Mouse (Mus musculus): ENCODE measurements at regions not wholly inside any gene's neighbourhood (a gene's known extent, or its start where the extent isn't known, plus 50 kb on each side); places are given as distances from the start of the nearest gene placed in this dataset.
"Not testable (repeated sequence)": the region's sequence is repeated elsewhere in the genome, so short reads cannot be mapped to it uniquely, and the experiment has no call there.

DNA sequence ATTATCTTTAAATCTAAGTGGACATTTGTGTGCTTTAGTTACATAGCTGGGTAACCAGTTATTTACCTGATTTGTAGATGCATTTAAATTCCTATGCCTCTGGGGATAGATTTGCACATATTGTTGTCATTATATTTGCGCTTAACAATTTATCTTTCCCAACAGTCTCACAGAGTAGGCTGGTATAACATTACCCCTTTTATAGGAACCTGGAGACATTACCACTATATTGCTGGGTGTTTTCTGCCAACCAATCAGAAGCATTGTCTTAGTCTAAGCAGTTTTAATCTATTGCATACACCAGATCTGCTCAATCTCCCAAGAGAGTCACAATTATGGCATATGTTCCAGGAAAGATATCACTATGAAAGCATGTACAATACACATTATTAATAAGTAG, 149.8 kb downstream of the Rbm43 start:
- Histone ChIP-seq H3K4me2 (replicated peaks; ENCODE audit: low read depth, low read length) (no peak overlapping the region), H3K27me3 (ENCODE audit: insufficient read depth, low read length) (no peaks in the 10 kb centered on the region), H3K9ac (replicated peaks; ENCODE audit: low read length) (no peak overlapping the region), H3K4me3 (ENCODE audit: low read length) (no peak overlapping the region), H3K27ac (ENCODE audit: low read length) (no peak overlapping the region), H3K36me3 (ENCODE audit: insufficient read depth, low read length) (no peaks in the 10 kb centered on the region), H3K9me3 (ENCODE audit: low read length) (no peaks in the 10 kb centered on the region), H3K4me1 (ENCODE audit: insufficient read depth, low read length) (no peaks in the 10 kb centered on the region)
- WGBS, result 95% methylated on average over 1 of the region's 1 CpGs
- ATAC-seq (ENCODE audit: low FRiP score, low TSS enrichment), result no peak

DNA sequence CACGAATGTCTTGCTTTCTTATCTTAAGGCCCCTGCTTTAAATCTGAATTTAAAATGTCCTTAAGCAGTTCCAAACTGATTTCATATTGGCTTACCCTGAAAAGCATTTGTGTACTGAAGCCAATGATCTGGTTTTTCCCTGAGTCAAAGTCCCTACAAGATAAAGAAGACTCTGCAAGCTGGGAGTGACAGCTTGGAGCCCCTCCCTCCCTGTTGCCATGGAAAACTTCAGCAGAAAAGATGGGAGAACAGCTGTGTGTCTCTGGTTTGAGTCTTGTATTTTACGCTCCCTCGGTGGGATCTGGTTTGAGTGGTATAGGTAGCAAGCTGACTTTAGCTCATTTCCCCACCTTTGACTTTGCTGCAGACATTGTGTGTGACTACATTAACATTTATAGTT, 146.1 kb downstream of the Rbm43 start:
- H3K27me3 ChIP-seq (ENCODE audit: insufficient read depth, low read length), result no peaks in the 10 kb centered on the region
- no peak overlapping the region for H3K27ac ChIP-seq (ENCODE audit: low read length)
- no peaks in the 10 kb centered on the region for H3K36me3 ChIP-seq (ENCODE audit: insufficient read depth, low read length)
- H3K9ac ChIP-seq (replicated peaks; ENCODE audit: low read length), result no peak overlapping the region
- H3K4me1 ChIP-seq (ENCODE audit: insufficient read depth, low read length), result no peaks in the 10 kb centered on the region
- 81% methylated on average over 3 of the region's 3 CpGs for WGBS
- no peaks in the 10 kb centered on the region for H3K9me3 ChIP-seq (ENCODE audit: low read length)
- H3K4me3 ChIP-seq (ENCODE audit: low read length), result no peak overlapping the region
- ATAC-seq (ENCODE audit: low FRiP score, low TSS enrichment), result no peak
- no peak overlapping the region for H3K4me2 ChIP-seq (replicated peaks; ENCODE audit: low read depth, low read length)

DNA sequence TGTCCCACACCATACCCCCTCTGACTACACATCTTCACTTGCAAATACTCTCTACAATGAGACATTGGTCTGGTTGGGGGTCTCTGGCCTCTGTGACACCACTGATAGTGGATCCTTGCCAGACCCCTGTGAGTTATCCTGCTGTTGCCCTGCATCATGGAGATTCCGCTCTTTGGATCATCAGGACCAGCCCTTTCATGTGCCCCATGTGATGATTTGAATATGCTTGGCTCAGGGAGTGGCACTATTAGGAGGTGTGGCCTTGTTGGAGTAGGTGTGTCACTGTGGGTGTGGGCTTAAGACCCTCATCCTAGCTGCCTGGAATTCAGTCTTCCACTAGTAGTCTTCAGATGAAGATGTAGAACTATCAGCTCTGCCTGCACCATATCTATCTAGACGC, 141.7 kb downstream of the Rbm43 start:
- H3K4me3 ChIP-seq (ENCODE audit: low read length); H3K27me3 ChIP-seq (ENCODE audit: insufficient read depth, low read length); H3K27ac ChIP-seq (ENCODE audit: low read length); H3K36me3 ChIP-seq (ENCODE audit: insufficient read depth, low read length); H3K4me1 ChIP-seq (ENCODE audit: insufficient read depth, low read length); ATAC-seq (ENCODE audit: low FRiP score, low TSS enrichment); H3K4me2 ChIP-seq (replicated peaks; ENCODE audit: low read depth, low read length); H3K9ac ChIP-seq (replicated peaks; ENCODE audit: low read length); H3K9me3 ChIP-seq (ENCODE audit: low read length): not testable (repeated sequence)
- 94% methylated on average over 2 of the region's 2 CpGs for WGBS

DNA sequence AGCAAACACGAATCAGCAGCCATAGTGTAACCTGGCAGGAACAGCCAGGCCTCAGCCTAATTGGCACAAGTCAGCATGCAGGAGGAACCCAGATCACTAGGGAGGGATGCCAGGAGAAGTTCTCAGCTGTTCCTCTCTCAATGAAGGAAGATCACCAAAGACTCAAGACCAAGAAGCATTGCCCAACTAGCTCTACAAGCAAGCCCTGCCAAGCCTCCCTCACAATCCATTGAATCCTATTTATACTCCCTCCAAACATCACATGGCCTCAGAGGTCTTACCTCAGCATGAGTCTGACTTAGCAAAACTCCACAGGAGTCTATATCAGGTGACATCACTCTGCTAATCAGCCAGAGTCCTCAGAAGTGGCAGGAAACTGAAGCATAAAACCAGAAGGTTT, 135.1 kb downstream of the Rbm43 start:
- no peak for ATAC-seq (ENCODE audit: low FRiP score, low TSS enrichment)
- H3K9me3 ChIP-seq (ENCODE audit: low read length), result no peaks in the 10 kb centered on the region
- H3K4me3 ChIP-seq (ENCODE audit: low read length), result no peak overlapping the region
- no peak overlapping the region for H3K4me2 ChIP-seq (replicated peaks; ENCODE audit: low read depth, low read length)
- H3K4me1 ChIP-seq (ENCODE audit: insufficient read depth, low read length), result no peaks in the 10 kb centered on the region
- H3K27ac ChIP-seq (ENCODE audit: low read length), result no peak overlapping the region
- WGBS, result 96% methylated on average over 1 of the region's 1 CpGs
- no peaks in the 10 kb centered on the region for H3K36me3 ChIP-seq (ENCODE audit: insufficient read depth, low read length)
- no peak overlapping the region for H3K9ac ChIP-seq (replicated peaks; ENCODE audit: low read length)
- H3K27me3 ChIP-seq (ENCODE audit: insufficient read depth, low read length), result no peaks in the 10 kb centered on the region

DNA sequence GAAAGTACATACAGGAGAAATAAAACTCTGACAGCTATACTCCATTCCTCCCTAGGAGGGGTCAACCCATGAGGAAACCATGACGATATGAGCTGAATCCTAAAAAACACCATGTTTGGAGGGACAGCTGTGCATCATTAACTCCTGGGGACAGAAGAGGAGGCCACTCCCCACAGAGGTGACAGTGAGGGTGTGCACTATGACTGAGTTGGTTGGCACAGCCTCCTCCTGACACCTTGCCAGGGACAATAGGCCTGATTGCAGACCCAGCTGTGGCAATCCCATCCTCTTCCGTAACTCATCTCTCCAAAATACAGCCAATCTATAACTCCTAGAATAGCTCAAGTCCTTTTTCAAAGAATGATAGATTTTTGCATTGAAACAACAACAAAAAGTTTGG, 112.0 kb downstream of the Rbm43 start:
- Histone ChIP-seq H3K36me3 (ENCODE audit: insufficient read depth, low read length) (no peaks in the 10 kb centered on the region), H3K4me2 (replicated peaks; ENCODE audit: low read depth, low read length) (no peak overlapping the region), H3K4me1 (ENCODE audit: insufficient read depth, low read length) (no peaks in the 10 kb centered on the region), H3K9ac (replicated peaks; ENCODE audit: low read length) (no peak overlapping the region), H3K9me3 (ENCODE audit: low read length) (no peaks in the 10 kb centered on the region), H3K27ac (ENCODE audit: low read length) (no peak overlapping the region), H3K27me3 (ENCODE audit: insufficient read depth, low read length) (no peaks in the 10 kb centered on the region), H3K4me3 (ENCODE audit: low read length) (no peak overlapping the region)
- 55% methylated on average over 2 of the region's 2 CpGs for WGBS
- ATAC-seq (ENCODE audit: low FRiP score, low TSS enrichment), result no peak

DNA sequence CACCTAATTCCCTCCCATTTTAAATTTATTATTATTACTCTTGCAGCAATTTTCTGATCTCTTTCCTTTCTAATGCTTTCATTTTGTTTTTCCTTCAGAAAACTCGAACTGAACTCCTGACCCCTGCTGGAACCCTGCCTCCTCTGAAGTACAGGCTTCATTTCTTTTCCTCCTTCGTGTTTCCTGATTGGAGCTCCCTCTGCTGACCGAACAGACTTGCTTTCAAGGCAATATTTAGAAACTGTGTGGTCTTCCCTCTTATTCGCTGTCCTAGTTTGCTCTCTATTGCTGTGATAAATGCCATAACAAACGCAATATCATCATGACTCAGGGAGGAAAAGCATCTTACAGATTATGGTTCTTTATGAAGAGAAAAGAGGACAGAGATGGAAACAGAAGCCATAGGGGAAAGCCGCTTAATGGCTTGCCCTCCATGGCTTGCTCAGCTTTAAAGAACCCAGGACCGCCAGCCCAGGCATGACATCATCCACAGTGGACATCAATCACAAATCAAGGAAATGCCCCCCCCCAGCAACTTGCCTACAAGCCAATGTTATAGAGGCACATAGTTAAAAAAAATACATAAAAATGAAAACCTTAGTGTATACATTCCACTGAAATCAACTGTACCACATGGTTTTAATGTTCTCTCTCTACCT, 104.5 kb downstream of the Rbm43 start:
- Histone ChIP-seq H3K36me3 (ENCODE audit: insufficient read depth, low read length) (no peaks in the 10 kb centered on the region), H3K4me3 (ENCODE audit: low read length) (no peak overlapping the region), H3K27ac (ENCODE audit: low read length) (no peak overlapping the region), H3K4me2 (replicated peaks; ENCODE audit: low read depth, low read length) (no peak overlapping the region), H3K27me3 (ENCODE audit: insufficient read depth, low read length) (no peaks in the 10 kb centered on the region), H3K4me1 (ENCODE audit: insufficient read depth, low read length) (no peaks in the 10 kb centered on the region), H3K9me3 (ENCODE audit: low read length) (no peaks in the 10 kb centered on the region), H3K9ac (replicated peaks; ENCODE audit: low read length) (no peak overlapping the region)
- WGBS, result 35% methylated on average over 7 of the region's 7 CpGs
- ATAC-seq (ENCODE audit: low FRiP score, low TSS enrichment), result peak; percentile 57; the same call in 1 of the 2 replicates

DNA sequence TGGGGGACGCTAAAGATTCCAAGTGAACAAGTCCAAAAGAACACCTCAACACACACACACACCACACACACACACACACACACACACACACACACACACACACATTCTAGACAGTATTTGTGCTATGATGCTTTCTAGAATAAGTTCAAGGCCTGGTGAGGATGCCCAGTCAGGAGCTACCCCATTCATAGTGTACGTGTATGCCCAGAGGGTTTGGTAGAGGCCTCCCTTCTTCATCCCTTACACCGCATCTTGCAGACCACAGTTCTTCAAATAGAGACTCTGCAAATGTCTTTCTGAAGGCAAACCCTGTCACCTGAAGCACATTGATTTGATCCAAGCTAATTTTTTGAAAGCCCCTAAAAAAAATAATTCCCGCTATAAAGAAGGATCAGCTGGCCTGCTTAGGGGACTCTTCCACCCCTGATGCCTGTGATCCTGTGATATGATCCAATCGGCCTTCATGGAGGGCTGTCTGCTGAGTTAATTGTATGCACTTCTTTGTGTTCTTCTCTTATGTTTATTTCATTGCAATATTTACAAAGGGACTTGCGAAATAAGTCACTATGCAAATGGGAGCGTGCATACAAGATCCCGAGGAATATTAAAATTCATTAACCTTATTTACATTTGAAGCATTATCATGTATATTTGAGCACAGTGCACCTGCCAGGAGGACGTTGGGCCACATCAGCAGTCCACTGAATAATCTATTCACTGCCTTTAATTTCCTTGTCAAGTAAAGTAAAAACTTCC, 103.8 kb downstream of the Rbm43 start:
- H3K4me2 ChIP-seq (replicated peaks; ENCODE audit: low read depth, low read length), result no peak overlapping the region
- ATAC-seq (ENCODE audit: low FRiP score, low TSS enrichment), result no peak
- H3K27me3 ChIP-seq (ENCODE audit: insufficient read depth, low read length), result no peaks in the 10 kb centered on the region
- H3K27ac ChIP-seq (ENCODE audit: low read length), result no peak overlapping the region
- WGBS, result 87% methylated on average over 9 of the region's 9 CpGs
- no peak overlapping the region for H3K9ac ChIP-seq (replicated peaks; ENCODE audit: low read length)
- no peaks in the 10 kb centered on the region for H3K36me3 ChIP-seq (ENCODE audit: insufficient read depth, low read length)
- H3K4me1 ChIP-seq (ENCODE audit: insufficient read depth, low read length), result no peaks in the 10 kb centered on the region
- no peaks in the 10 kb centered on the region for H3K9me3 ChIP-seq (ENCODE audit: low read length)
- H3K4me3 ChIP-seq (ENCODE audit: low read length), result no peak overlapping the region

DNA sequence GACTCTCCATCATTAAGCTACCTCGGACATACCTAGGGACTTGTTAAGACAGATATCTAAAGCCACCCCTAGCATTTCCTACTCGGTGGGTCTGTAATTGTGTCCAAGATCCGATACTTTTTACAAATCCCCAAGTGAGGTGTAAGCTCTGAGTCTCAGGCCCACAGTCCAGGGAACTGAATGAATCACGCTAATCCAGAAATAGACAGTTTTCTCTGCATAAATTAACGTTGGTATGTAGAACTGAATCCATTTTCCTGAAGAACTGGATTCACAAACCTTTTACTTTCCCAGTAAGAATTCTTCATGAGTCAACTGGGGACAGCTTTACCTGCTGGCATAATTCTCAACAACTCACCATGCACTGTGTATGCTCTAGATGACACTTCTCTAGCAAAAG, 97.1 kb downstream of the Rbm43 start:
- 76% methylated on average over 5 of the region's 5 CpGs for WGBS
- Histone ChIP-seq H3K27ac (ENCODE audit: low read length) (no peak overlapping the region), H3K36me3 (ENCODE audit: insufficient read depth, low read length) (no peaks in the 10 kb centered on the region), H3K4me3 (ENCODE audit: low read length) (no peak overlapping the region), H3K4me1 (ENCODE audit: insufficient read depth, low read length) (no peaks in the 10 kb centered on the region), H3K4me2 (replicated peaks; ENCODE audit: low read depth, low read length) (no peak overlapping the region), H3K9ac (replicated peaks; ENCODE audit: low read length) (no peak overlapping the region), H3K9me3 (ENCODE audit: low read length) (no peaks in the 10 kb centered on the region), H3K27me3 (ENCODE audit: insufficient read depth, low read length) (no peaks in the 10 kb centered on the region)
- ATAC-seq (ENCODE audit: low FRiP score, low TSS enrichment), result no peak

DNA sequence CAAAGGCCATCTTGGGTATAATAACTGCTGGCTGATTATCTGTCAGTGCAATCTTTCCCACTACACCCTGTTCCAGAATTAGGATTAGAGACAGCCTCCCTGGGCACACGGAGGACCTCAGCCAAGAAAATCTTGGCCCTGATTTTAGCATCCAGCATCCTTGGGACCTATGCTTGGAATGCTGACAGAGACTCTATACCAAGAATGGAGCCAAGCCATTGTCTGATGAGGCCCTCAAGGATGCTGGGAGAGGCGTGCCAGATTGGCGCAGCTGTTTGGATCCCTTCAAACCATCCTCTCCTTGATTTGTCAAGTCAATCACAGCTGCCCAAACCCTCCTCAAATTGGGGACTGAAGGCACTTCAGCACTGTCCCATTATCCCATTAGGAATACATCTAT, 94.2 kb downstream of the Rbm43 start:
- no peaks in the 10 kb centered on the region for H3K36me3 ChIP-seq (ENCODE audit: insufficient read depth, low read length)
- H3K9ac ChIP-seq (replicated peaks; ENCODE audit: low read length), result no peak overlapping the region
- H3K9me3 ChIP-seq (ENCODE audit: low read length), result no peaks in the 10 kb centered on the region
- ATAC-seq (ENCODE audit: low FRiP score, low TSS enrichment), result no peak
- 87% methylated on average over 3 of the region's 3 CpGs for WGBS
- no peaks in the 10 kb centered on the region for H3K4me1 ChIP-seq (ENCODE audit: insufficient read depth, low read length)
- H3K4me2 ChIP-seq (replicated peaks; ENCODE audit: low read depth, low read length), result no peak overlapping the region
- H3K4me3 ChIP-seq (ENCODE audit: low read length), result no peak overlapping the region
- H3K27me3 ChIP-seq (ENCODE audit: insufficient read depth, low read length), result no peaks in the 10 kb centered on the region
- no peak overlapping the region for H3K27ac ChIP-seq (ENCODE audit: low read length)

DNA sequence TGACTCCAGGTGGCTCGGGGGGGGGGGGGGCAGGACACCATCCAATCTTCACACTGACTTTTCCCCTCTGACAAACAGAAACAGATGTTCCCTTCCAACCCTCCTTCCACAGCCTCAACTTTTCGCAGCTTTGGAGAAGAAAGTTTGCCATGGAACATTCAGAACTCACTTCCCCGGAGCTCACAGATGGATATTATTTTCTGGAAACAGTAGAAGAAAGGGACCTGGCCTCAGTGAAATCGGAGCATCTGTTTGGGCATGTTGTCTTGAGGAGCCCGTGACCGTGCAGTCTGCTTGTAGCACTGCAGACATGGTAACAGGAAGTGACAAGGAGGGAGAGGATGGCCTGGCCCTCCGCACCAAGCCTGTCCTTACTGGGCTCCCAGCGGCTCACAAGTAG, 90.1 kb downstream of the Rbm43 start:
- H3K4me3 ChIP-seq (ENCODE audit: low read length), result no peak overlapping the region
- H3K27ac ChIP-seq (ENCODE audit: low read length), result no peak overlapping the region
- 64% methylated on average over 8 of the region's 8 CpGs for WGBS
- no peak overlapping the region for H3K9ac ChIP-seq (replicated peaks; ENCODE audit: low read length)
- H3K27me3 ChIP-seq (ENCODE audit: insufficient read depth, low read length), result no peaks in the 10 kb centered on the region
- H3K9me3 ChIP-seq (ENCODE audit: low read length), result no peaks in the 10 kb centered on the region
- ATAC-seq (ENCODE audit: low FRiP score, low TSS enrichment), result no peak
- no peak overlapping the region for H3K4me2 ChIP-seq (replicated peaks; ENCODE audit: low read depth, low read length)
- H3K4me1 ChIP-seq (ENCODE audit: insufficient read depth, low read length), result no peaks in the 10 kb centered on the region
- H3K36me3 ChIP-seq (ENCODE audit: insufficient read depth, low read length), result no peaks in the 10 kb centered on the region
